Mouse (Mus musculus) lung, embryonic 14.5 days (tissue): Measurements from ENCODE around the gene Fto. TPM values are rescaled to one million over a fixed set of nuclear protein-coding genes. Genes with fewer than 3 reads are reported as not detected.

ENCODE experiments used
- ATAC-seq: fragments of 200-750 bp; cut with Nextera tagmentation; 2 replicates; pipeline ENCODE4 v1.8.0; 2017; ENCODE audit warnings: mild to moderate bottlenecking, moderate TSS enrichment, moderate library complexity; ENCODE audit not compliant: insufficient read depth
- DNase-seq: peaks from one replicate; pipeline ENCODE4 v3.0.0-alpha.2; 2015
- H3K27ac ChIP-seq: fragments of 300-500 bp; sonication (generic); 2 replicates; pipeline ENCODE4 v1.5.1; 2014; ENCODE audit warnings: low read depth, mild to moderate bottlenecking, moderate library complexity
- H3K27me3 ChIP-seq: fragments of 300-500 bp; sonication (generic); 2 replicates; pipeline ENCODE4 v1.6.1; 2014; ENCODE audit warnings: low read length, control low read depth; ENCODE audit not compliant: insufficient read depth
- H3K36me3 ChIP-seq: fragments of 300-500 bp; sonication (generic); 2 replicates; pipeline ENCODE4 v1.6.1; 2014; ENCODE audit warnings: control low read depth; ENCODE audit not compliant: insufficient read depth
- H3K4me1 ChIP-seq: fragments of 300-500 bp; sonication (generic); 2 replicates; pipeline ENCODE4 v1.6.1; 2014; ENCODE audit warnings: antibody characterized with exemption, control low read depth; ENCODE audit not compliant: insufficient read depth
- H3K4me2 ChIP-seq: fragments of 300-500 bp; sonication (generic); 2 replicates; pipeline ENCODE4 v1.6.1; 2014; ENCODE audit warnings: mild to moderate bottlenecking
- H3K4me3 ChIP-seq: fragments of 300-500 bp; sonication (generic); 2 replicates; pipeline ENCODE4 v1.5.1; 2014; ENCODE audit warnings: low read depth, low read length
- H3K9ac ChIP-seq: fragments of 300-500 bp; sonication (generic); 2 replicates; pipeline ENCODE4 v1.6.1; 2014
- H3K9me3 ChIP-seq: fragments of 300-500 bp; sonication (generic); 2 replicates; pipeline ENCODE4 v1.6.1; 2016; ENCODE audit warnings: low read depth, low read length, control low read depth
- CTCF ChIP-seq: IDR thresholded peaks from 2 replicates; pipeline ENCODE4 v1.5.1; 2016; ENCODE audit warnings: antibody characterized with exemption, low read depth
- WGBS: fragments of 180-500 bp; shearing (Covaris S2); extraction: QIAGEN DNeasy Blood & Tissue Kit; methylation state at CpG from one replicate; pipeline ENCODE4 v1.1.7; 2014; 5-methylcytosine and 5-hydroxymethylcytosine counted together
- polyA plus RNA-seq: library from polyadenylated mRNA; unstranded; fragments of >200 nt; fragmentation: Nextera tagmentation; extraction: Ambion mirVana; gene quantifications from 2 replicates; pipeline ENCODE4 v1.2.1, GENCODE M21; 2014

Fto gene
- polyA plus RNA-seq, 1 experiment from 2014 or later = 104 TPM

DNA sequence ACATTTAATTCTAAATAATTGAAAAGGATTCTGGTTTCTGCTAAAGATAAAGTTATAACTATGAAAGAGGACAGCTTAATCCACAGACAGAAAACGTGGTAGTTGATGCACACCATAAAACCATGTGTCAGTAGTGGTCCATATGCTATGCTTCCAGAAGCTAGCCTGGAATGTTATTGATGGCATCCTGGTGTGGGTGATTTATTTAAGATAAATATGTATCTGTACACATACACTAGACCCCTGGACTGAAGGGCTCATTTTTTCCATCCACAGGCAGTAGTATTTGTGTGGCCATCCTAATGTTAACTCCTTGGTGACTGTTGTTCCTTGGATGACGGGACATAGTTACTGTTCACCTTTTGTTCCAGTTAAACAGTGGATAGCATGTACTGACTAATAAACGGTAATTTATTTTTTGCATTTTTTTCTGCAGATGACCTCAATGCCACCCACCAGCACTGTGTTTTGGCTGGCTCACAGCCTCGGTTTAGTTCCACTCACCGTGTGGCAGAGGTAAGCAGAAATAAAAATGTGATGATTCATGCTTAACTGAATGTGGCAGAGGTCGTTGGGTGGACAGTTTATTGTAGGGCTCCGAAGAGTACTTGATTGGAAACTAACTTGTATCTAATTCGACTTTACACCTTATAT is 154.7 kb downstream of the Fto start:
- H3K27me3 ChIP-seq = no peaks in the 10 kb centered on the region
- H3K4me3 ChIP-seq = no peak overlapping the region
- H3K4me1 ChIP-seq = 0 out of 2 replicates have a peak, but pooled peaks cover 5% of the 10 kb centered on the region
- TF ChIP-seq CTCF = no peak
- WGBS = 51% methylated on average over 8 of the region's 8 CpGs
- no peak overlapping the region for H3K27ac ChIP-seq
- peak; percentile 76 for ATAC-seq
- no peak overlapping the region for H3K4me2 ChIP-seq
- DNase-seq = peak; percentile 39
- no peak overlapping the region for H3K9ac ChIP-seq
- peaks cover 10% of the 10 kb centered on the region; the same call in 1 of the 2 replicates for H3K36me3 ChIP-seq
- H3K9me3 ChIP-seq = no peaks in the 10 kb centered on the region

DNA sequence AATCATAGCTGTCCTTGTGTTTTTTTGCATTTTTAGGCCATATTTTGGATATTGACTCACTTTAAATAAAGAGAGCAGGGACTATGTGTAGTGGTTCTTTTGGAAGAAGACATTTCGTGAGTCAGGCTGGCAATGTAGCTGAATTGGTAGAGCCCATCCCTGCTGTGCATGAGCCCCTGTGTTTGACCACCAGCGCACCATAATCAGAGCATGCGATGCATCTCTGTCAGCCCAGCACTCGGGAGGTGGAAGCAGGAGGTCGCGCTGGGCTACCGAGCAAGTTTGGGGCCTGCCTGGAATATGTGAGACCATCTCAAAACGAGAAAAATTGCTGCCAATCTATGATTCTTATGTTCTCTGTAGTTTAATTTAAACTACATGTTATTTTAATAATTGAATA is 156.1 kb downstream of the Fto start:
- Histone ChIP-seq H3K36me3 (peaks cover 12% of the 10 kb centered on the region; the same call in 1 of the 2 replicates), H3K4me2 (no peak overlapping the region), H3K27me3 (no peaks in the 10 kb centered on the region), H3K9ac (no peak overlapping the region), H3K27ac (no peak overlapping the region), H3K4me1 (0 out of 2 replicates have a peak, but pooled peaks cover 5% of the 10 kb centered on the region), H3K9me3 (no peaks in the 10 kb centered on the region), H3K4me3 (no peak overlapping the region)
- DNase-seq = no peak
- TF ChIP-seq CTCF = no peak
- ATAC-seq = no peak
- 85% methylated on average over 8 of the region's 8 CpGs for WGBS

DNA sequence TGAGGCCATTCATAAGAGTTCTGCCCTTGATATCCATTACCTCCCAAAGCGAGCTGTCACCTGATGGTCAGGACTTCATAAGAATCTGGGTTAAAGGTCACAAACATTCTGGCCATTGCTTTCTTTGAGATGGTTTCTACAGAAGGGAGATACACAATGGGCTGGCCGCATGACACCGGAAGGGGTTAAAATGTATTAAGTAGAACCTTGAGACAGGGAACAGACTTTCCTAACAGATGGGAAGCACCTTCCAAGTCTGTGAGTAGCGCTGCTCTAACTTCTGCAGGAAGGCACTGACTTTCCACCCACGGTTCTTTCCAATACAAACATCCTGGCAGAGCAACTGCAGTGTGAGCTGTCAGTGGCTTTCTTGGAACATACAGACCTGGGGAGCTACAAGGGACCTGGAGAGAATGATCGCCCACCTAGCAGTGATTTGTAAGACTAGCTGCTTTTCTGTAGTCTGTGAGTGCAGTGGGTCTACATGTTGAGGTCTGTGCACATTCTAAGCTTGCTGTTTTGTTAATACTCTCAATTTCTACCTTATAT is 161.5 kb downstream of the Fto start:
- ATAC-seq = no peak
- H3K27ac ChIP-seq = no peak overlapping the region
- WGBS = 84% methylated on average over 6 of the region's 6 CpGs
- no peak for DNase-seq
- no peak for TF ChIP-seq CTCF
- H3K4me3 ChIP-seq = no peak overlapping the region
- no peak overlapping the region for H3K9ac ChIP-seq
- no peaks in the 10 kb centered on the region for H3K4me1 ChIP-seq
- H3K9me3 ChIP-seq = no peaks in the 10 kb centered on the region
- no peak overlapping the region for H3K4me2 ChIP-seq
- peaks cover 22% of the 10 kb centered on the region for H3K36me3 ChIP-seq
- H3K27me3 ChIP-seq = no peaks in the 10 kb centered on the region

DNA sequence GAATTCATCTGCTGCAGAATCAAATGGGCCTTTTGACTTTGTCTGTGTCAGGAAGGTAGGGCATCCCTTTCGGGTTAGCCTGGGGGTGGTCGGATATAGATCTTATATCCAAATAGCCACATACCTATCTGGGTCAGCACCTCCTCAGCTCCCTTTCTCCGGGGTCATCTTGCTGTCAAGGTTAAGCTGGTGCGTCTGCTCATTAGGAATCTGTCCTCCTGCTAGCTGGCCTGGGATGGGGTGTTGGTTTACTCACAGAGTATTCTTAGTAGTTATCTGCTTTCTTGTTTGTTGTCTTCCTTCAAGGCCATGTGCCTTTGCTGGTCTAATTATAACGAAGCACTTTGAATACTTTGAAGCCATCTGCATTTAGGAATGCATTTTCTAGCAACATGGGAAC is 163.7 kb downstream of the Fto start:
- Histone ChIP-seq H3K4me3 (no peak overlapping the region), H3K36me3 (peaks cover 20% of the 10 kb centered on the region), H3K4me2 (no peak overlapping the region), H3K27me3 (no peaks in the 10 kb centered on the region), H3K9ac (no peak overlapping the region), H3K9me3 (no peaks in the 10 kb centered on the region), H3K27ac (no peak overlapping the region), H3K4me1 (no peaks in the 10 kb centered on the region)
- no peak for DNase-seq
- TF ChIP-seq CTCF = no peak
- 93% methylated on average over 5 of the region's 5 CpGs for WGBS
- ATAC-seq = no peak

DNA sequence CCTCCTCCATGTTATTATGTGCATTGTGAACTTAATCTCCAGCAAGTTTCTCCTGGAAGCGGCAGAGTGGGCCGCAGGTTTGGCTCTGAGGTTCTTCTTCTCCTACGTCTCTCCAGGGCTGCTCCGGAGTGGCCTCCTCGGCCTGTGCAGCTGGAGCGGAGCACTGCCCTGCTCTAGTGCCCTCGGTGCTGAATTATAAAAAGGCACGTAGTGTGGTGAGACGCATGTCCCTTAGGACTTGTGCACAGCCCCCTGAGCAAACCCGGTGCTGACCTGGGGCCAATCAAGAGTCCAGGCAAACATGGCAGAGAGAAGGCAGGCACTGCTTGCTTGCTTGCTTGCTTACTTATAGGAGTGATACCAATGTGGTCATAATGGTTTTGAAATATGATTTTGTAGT is 164.1 kb downstream of the Fto start:
- WGBS = 88% methylated on average over 10 of the region's 10 CpGs
- Histone ChIP-seq H3K27ac (no peak overlapping the region), H3K9ac (no peak overlapping the region), H3K4me3 (no peak overlapping the region), H3K27me3 (no peaks in the 10 kb centered on the region), H3K9me3 (no peaks in the 10 kb centered on the region), H3K4me1 (no peaks in the 10 kb centered on the region), H3K36me3 (peaks cover 16% of the 10 kb centered on the region), H3K4me2 (no peak overlapping the region)
- no peak for TF ChIP-seq CTCF
- DNase-seq = no peak
- ATAC-seq = no peak

DNA sequence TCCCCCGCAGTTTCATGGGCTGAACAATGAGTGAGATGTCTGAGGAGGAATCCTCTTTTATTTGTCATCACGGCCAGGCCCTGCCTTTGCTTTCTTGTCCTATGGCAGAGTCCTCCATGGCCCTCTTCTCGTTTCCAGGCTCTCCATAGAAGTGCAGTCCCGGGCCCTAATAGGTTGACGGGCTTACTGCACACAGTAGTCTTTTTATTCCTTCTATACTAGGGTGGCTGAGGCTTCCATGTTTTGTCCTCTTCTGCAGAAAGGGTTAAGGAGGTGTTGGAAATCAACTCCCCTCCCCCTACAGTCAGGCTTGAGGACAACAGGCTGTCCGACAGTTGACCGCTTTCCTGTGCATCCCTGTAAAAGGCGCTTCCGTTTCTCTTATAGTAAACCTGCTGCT is 169.2 kb downstream of the Fto start:
- TF ChIP-seq CTCF = no peak

DNA sequence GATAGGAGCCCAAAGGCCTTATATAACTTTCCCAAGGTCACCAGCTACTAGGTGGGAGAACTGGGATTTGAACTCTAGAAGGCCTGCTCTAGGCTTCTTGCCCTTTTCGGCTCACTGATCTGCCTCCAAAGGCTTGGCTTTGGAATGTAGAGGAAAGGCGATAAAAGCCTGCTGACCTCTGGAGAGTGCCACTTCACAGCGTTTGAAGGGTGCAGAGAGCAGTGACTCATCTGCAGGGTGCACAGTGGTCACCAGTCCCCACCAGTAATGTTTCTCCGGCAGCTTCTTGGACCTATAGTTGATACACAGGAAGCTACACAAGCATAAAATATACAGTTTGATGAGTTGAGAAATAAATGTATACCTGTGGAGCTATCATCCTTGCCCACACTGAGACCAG is 173.1 kb downstream of the Fto start:
- Histone ChIP-seq H3K4me2 (no peak overlapping the region), H3K36me3 (no peaks in the 10 kb centered on the region; the same call in 1 of the 2 replicates), H3K27ac (no peak overlapping the region), H3K9me3 (no peaks in the 10 kb centered on the region), H3K27me3 (no peaks in the 10 kb centered on the region), H3K4me1 (peaks cover 12% of the 10 kb centered on the region), H3K4me3 (no peak overlapping the region), H3K9ac (no peak overlapping the region)
- TF ChIP-seq CTCF = no peak
- 54% methylated on average over 4 of the region's 4 CpGs for WGBS
- no peak for ATAC-seq
- DNase-seq = no peak

More for the DNA sequence above, 169.2 kb downstream of the Fto start:
- WGBS = 68% methylated on average over 9 of the region's 9 CpGs
- H3K27ac ChIP-seq = no peak overlapping the region
- H3K27me3 ChIP-seq = no peaks in the 10 kb centered on the region
- H3K36me3 ChIP-seq = no peaks in the 10 kb centered on the region; the same call in 1 of the 2 replicates
- no peaks in the 10 kb centered on the region for H3K9me3 ChIP-seq
- H3K9ac ChIP-seq = no peak overlapping the region
- no peak for DNase-seq
- no peak overlapping the region for H3K4me2 ChIP-seq
- H3K4me3 ChIP-seq = no peak overlapping the region
- ATAC-seq = no peak
- H3K4me1 ChIP-seq = no peaks in the 10 kb centered on the region
